In genomic region chr8:87863128-87863527, GRCm38 (mm10) we compare ENCODE assay signal across 15 mouse cellular contexts.
"Had no signal": no experiment of that assay in that cellular context is flagged by ENCODE, and none has a peak within 500 bp of the region (broad histone marks: within the 10 kb centered on the region; RNA-seq: fewer than 3 reads in every experiment).

No protein-coding gene starts in this region.

- H3K27ac ChIP-seq: macrophage; midbrain, embryonic 12.5 days; neural tube, embryonic 12.5 days; stomach, embryonic 15.5 days; stomach, postnatal 0 days had no signal

- H3K4me1 ChIP-seq: megakaryocyte, embryonic 14.5 days had no signal

- DNase-seq: lung, adult 18-20 months; lung, embryonic 14.5 days; lung, postnatal 10 days; lung, postnatal 36 days; midbrain, embryonic 14.5 days; right cerebral cortex, postnatal 14 days; thymus, adult 2 months; thymus, postnatal 25 days; thymus, postnatal 4 days had no signal

- H3K36me3 ChIP-seq: stomach, embryonic 15.5 days had no signal

- H3K4me3 ChIP-seq: megakaryocyte, embryonic 14.5 days; midbrain, embryonic 12.5 days; neural tube, embryonic 12.5 days; stomach, embryonic 15.5 days had no signal

- H3K9me3 ChIP-seq: megakaryocyte, embryonic 14.5 days; midbrain, embryonic 12.5 days; neural tube, embryonic 12.5 days; stomach, embryonic 15.5 days had no signal

- H3K4me2 ChIP-seq: lung, embryonic 14.5 days; midbrain, embryonic 12.5 days; neural tube, embryonic 12.5 days; stomach, embryonic 15.5 days had no signal

- H3K9ac ChIP-seq: lung, embryonic 14.5 days; midbrain, embryonic 12.5 days; neural tube, embryonic 12.5 days; stomach, embryonic 15.5 days had no signal

- H3K27me3 ChIP-seq: midbrain, embryonic 12.5 days; neural tube, embryonic 12.5 days; stomach, embryonic 15.5 days had no signal
